In genomic region chr8:120665726-120666455, GRCm38 (mm10) we compare ENCODE assay signal across 8 mouse cellular contexts. TPM values are rescaled to one million over a fixed set of nuclear protein-coding genes. Genes with fewer than 3 reads are reported as not detected.
DNase-seq lines count a peak whose midpoint lies in the region; ATAC-seq and TF ChIP-seq lines count a peak whose summit lies in the region.

No protein-coding gene starts in this region.

- no peaks in the 10 kb centered on the region; the same call in 1 of the 2 replicates for H3K36me3 ChIP-seq in thymus, adult 2 months (ENCODE audit: control insufficient read depth, insufficient read depth, low read length)
- peaks cover 16% of the 10 kb centered on the region; the same call in 1 of the 2 replicates for H3K36me3 ChIP-seq in intestine, embryonic 14.5 days (ENCODE audit: control insufficient read depth, insufficient read depth, low read length)
- H3K36me3 ChIP-seq in midbrain, embryonic 16.5 days (ENCODE audit: control insufficient read depth, insufficient read depth, low read length), result 0 out of 2 replicates have a peak, but pooled peaks cover 1% of the 10 kb centered on the region

- no peak for TF ChIP-seq CTCF in thymus, adult 2 months (IDR thresholded peaks at IDR 0.05; ENCODE audit: borderline replicate concordance, control insufficient read depth, extremely low read depth, insufficient read depth, low read length, poor library complexity)

- TF ChIP-seq POLR2A in thymus, adult 2 months (IDR thresholded peaks at IDR 0.05; ENCODE audit: control insufficient read depth, extremely low read depth, insufficient read depth, low read length, poor library complexity), result no peak

- no peaks in the 10 kb centered on the region for H3K27me3 ChIP-seq in thymus, adult 2 months (ENCODE audit: control insufficient read depth, insufficient read depth, low read length)
- no peaks in the 10 kb centered on the region for H3K27me3 ChIP-seq in intestine, embryonic 14.5 days (replicated peaks; ENCODE audit: control insufficient read depth, insufficient read depth, low read length)
- H3K27me3 ChIP-seq in midbrain, embryonic 16.5 days (ENCODE audit: control insufficient read depth, insufficient read depth, low read depth, low read length), result no peaks in the 10 kb centered on the region

- no peak for ATAC-seq in intestine, embryonic 14.5 days (replicated peaks; ENCODE audit: low FRiP score, low TSS enrichment, low read depth)
- no peak for ATAC-seq in midbrain, embryonic 16.5 days

- peak overlapping the region; percentile 89 for H3K4me2 ChIP-seq in intestine, embryonic 14.5 days (ENCODE audit: low read length)
- peak overlapping the region; percentile 71 for H3K4me2 ChIP-seq in midbrain, embryonic 16.5 days (ENCODE audit: low read length)

- H3K27ac ChIP-seq in thymus, adult 2 months (ENCODE audit: control insufficient read depth, insufficient read depth, low read length), result no peak overlapping the region; the same call in 1 of the 2 replicates
- H3K27ac ChIP-seq in intestine, embryonic 14.5 days (ENCODE audit: low read depth), result no peak overlapping the region
- no peak overlapping the region for H3K27ac ChIP-seq in midbrain, embryonic 16.5 days (ENCODE audit: low read length)

- peak; percentile 39 to 47 for DNase-seq in cerebellum, postnatal 14 days
- DNase-seq in cerebellum, adult 18-20 months, result no peak
- DNase-seq in thymus, postnatal 14 days, result peak; percentile 42
- DNase-seq in thymus, adult 2 months, result no peak
- no peak for DNase-seq in intestine, embryonic 14.5 days (ENCODE audit: low spot score)
- no peak for DNase-seq in gastrocnemius, adult 18-20 months (ENCODE audit: low spot score)
- DNase-seq in heart, postnatal 25 days (ENCODE audit: low spot score), result no peak

- H3K4me3 ChIP-seq in thymus, adult 2 months (ENCODE audit: control insufficient read depth, insufficient read depth, low read length), result no peak overlapping the region
- no peak overlapping the region for H3K4me3 ChIP-seq in intestine, embryonic 14.5 days (ENCODE audit: low read depth, low read length)
- H3K4me3 ChIP-seq in midbrain, embryonic 16.5 days (ENCODE audit: low read depth, low read length), result no peak overlapping the region; the same call in 1 of the 2 replicates

- H3K9me3 ChIP-seq in intestine, embryonic 14.5 days (ENCODE audit: control insufficient read depth, low read length), result no peaks in the 10 kb centered on the region
- no peaks in the 10 kb centered on the region for H3K9me3 ChIP-seq in midbrain, embryonic 16.5 days (replicated peaks; ENCODE audit: control insufficient read depth, low read length, poor library complexity, severe bottlenecking)

- intact Hi-C loops in heart, postnatal 25 days (cut with DNase I), result no loop called here

- 87% methylated on average over 3 of the region's 3 CpGs for WGBS in thymus, adult 2 months
- 83% methylated on average over 3 of the region's 3 CpGs for WGBS in intestine, embryonic 14.5 days
- 71% methylated on average over 3 of the region's 3 CpGs for WGBS in midbrain, embryonic 16.5 days

- no peak overlapping the region for H3K9ac ChIP-seq in intestine, embryonic 14.5 days (ENCODE audit: low read length)
- H3K9ac ChIP-seq in midbrain, embryonic 16.5 days (ENCODE audit: low read depth, low read length), result no peak overlapping the region; the same call in 1 of the 2 replicates

- H3K4me1 ChIP-seq in thymus, adult 2 months (replicated peaks; ENCODE audit: control insufficient read depth, insufficient read depth, low read length), result peaks cover 25% of the 10 kb centered on the region
- peaks cover 24% of the 10 kb centered on the region for H3K4me1 ChIP-seq in intestine, embryonic 14.5 days (replicated peaks; ENCODE audit: control insufficient read depth, insufficient read depth, low read length)
- H3K4me1 ChIP-seq in midbrain, embryonic 16.5 days (ENCODE audit: control insufficient read depth, insufficient read depth, low read length), result peaks cover 39% of the 10 kb centered on the region

RNA-seq across cellular contexts. Expression of gene Gm27021, which starts 2.0 kb away (rescaled TPM):
- 1.6 and 4.0 TPM in 2 replicates for polyA plus RNA-seq in thymus, adult 2 months (2012; rRNA removed)
- polyA plus RNA-seq in intestine, embryonic 14.5 days (2014; fragmentation: Nextera tagmentation; extraction: Ambion mirVana), result 0.62 and 1.7 TPM in 2 replicates
- polyA plus RNA-seq in midbrain, embryonic 16.5 days (2015; fragmentation: Nextera tagmentation; extraction: Ambion mirVana), result 4.7 and 5.6 TPM in 2 replicates
- total RNA-seq in gastrocnemius, adult 18-20 months (2021), result not detected
- not detected for total RNA-seq in heart, postnatal 25 days (2021)

RNA-seq across cellular contexts. Expression of gene Cox4i1, which starts 2.1 kb away (rescaled TPM):
- 842 and 1,074 TPM in 2 replicates for polyA plus RNA-seq in thymus, adult 2 months (2012; rRNA removed)
- 1,269 and 1,281 TPM in 2 replicates for polyA plus RNA-seq in intestine, embryonic 14.5 days (2014; fragmentation: Nextera tagmentation; extraction: Ambion mirVana)
- polyA plus RNA-seq in midbrain, embryonic 16.5 days (2015; fragmentation: Nextera tagmentation; extraction: Ambion mirVana), result 1,051 and 1,134 TPM in 2 replicates
- total RNA-seq in gastrocnemius, adult 18-20 months (2021), result 1,000 to 10,000 TPM; 1,486 to 1,625 TPM
- 1,000 to 10,000 TPM; 4,549 to 4,664 TPM for total RNA-seq in heart, postnatal 25 days (2021)

RNA-seq across cellular contexts. Expression of gene Emc8, which starts 2.5 kb away (rescaled TPM):
- polyA plus RNA-seq in thymus, adult 2 months (2012; rRNA removed), result 174 and 175 TPM in 2 replicates
- 290 and 294 TPM in 2 replicates for polyA plus RNA-seq in intestine, embryonic 14.5 days (2014; fragmentation: Nextera tagmentation; extraction: Ambion mirVana)
- polyA plus RNA-seq in midbrain, embryonic 16.5 days (2015; fragmentation: Nextera tagmentation; extraction: Ambion mirVana), result 99.5 and 105 TPM in 2 replicates
- total RNA-seq in gastrocnemius, adult 18-20 months (2021), result 10 to 100 TPM; 19.6 to 21.0 TPM
- total RNA-seq in heart, postnatal 25 days (2021), result 10 to 100 TPM; 45.6 to 46.9 TPM

RNA-seq across cellular contexts. Expression of gene 1190005I06Rik, which starts 18.5 kb away (rescaled TPM):
- 5.6 and 6.1 TPM in 2 replicates for polyA plus RNA-seq in thymus, adult 2 months (2012; rRNA removed)
- polyA plus RNA-seq in intestine, embryonic 14.5 days (2014; fragmentation: Nextera tagmentation; extraction: Ambion mirVana), result 1.6 and 2.8 TPM in 2 replicates
- polyA plus RNA-seq in midbrain, embryonic 16.5 days (2015; fragmentation: Nextera tagmentation; extraction: Ambion mirVana), result 18.2 and 22.2 TPM in 2 replicates
- total RNA-seq in gastrocnemius, adult 18-20 months (2021), result 1 to 10 TPM in 1 of 2 experiments, under 1 TPM in 1; 0.37 to 1.0 TPM
- 1 to 10 TPM; 2.3 to 3.4 TPM for total RNA-seq in heart, postnatal 25 days (2021)

Comparison
In these comparisons a context has a peak if more than half of its experiments do, and no peak if none do; other contexts are left out.
1. DNase-seq: peak in cerebellum, postnatal 14 days (2 of 2) and thymus, postnatal 14 days (single experiment); none in cerebellum, adult 18-20 months (0 of 2), thymus, adult 2 months (single experiment), intestine, embryonic 14.5 days (single experiment), gastrocnemius, adult 18-20 months (single experiment) and heart, postnatal 25 days (single experiment).